Comparison of ENCODE assay signal across 8 mouse cellular contexts in the genomic region with DNA sequence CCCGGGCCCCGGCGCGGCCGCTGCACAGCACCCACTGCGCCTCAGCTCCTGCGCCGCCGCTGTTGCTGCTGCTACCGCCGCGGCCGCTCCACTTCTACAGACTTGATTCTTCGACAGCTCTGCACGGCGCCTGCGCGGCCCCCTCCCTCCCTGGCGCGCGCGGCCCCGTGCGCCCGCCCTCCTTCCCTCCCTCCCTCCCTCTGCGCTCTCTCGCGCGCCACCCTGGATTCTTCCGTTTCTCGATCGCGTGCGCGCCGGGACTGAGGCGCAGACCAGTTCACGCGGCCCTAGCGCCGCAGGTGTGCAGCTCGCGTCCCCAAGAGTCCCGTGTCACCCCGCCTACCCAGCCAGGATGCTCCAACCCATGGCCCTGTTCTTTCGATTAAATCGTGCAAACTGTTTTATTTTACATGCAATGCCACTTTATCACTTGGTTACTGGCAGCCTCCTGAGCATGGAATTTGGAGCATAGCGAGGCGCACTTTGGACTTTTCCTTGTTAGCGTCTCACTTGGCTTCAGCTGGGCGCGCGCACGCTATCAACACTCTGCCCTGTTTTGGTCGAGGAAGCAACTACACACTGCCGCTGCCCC. TPM values are rescaled to one million over a fixed set of nuclear protein-coding genes. Genes with fewer than 3 reads are reported as not detected.
DNase-seq lines count a peak whose midpoint lies in the region; ATAC-seq and TF ChIP-seq lines count a peak whose summit lies in the region.

A gene (minus strand): TSS at position 98 of the 592 bp plus-strand sequence.

- no peaks in the 10 kb centered on the region for H3K27me3 ChIP-seq in C2C12 (ENCODE audit: control insufficient read depth, insufficient read depth, insufficient read length)
- H3K27me3 ChIP-seq in heart, embryonic 11.5 days (ENCODE audit: control insufficient read depth, insufficient read depth, low read length): no peaks in the 10 kb centered on the region
- H3K27me3 ChIP-seq in kidney, embryonic 16.5 days (ENCODE audit: insufficient read depth, low read length): no peaks in the 10 kb centered on the region
- H3K27me3 ChIP-seq in liver, embryonic 13.5 days: no peaks in the 10 kb centered on the region
- no peaks in the 10 kb centered on the region for H3K27me3 ChIP-seq in stomach, embryonic 16.5 days (ENCODE audit: control insufficient read depth, insufficient read depth, low read length)

- H3K4me2 ChIP-seq in heart, embryonic 11.5 days: peak within 1 kb of the TSS; percentile 99
- peak within 1 kb of the TSS; percentile 96 for H3K4me2 ChIP-seq in kidney, embryonic 16.5 days (replicated peaks; ENCODE audit: low read depth, low read length)
- H3K4me2 ChIP-seq in liver, embryonic 13.5 days: peak within 1 kb of the TSS; percentile 98
- peak within 1 kb of the TSS; percentile 90 for H3K4me2 ChIP-seq in stomach, embryonic 16.5 days (ENCODE audit: low read depth, low read length)

- peaks cover 46% of the 10 kb centered on the region for H3K79me2 ChIP-seq in C2C12 (ENCODE audit: control insufficient read depth, insufficient read depth)

- peak; percentile 98 for DNase-seq in brain, adult 2 months (ENCODE audit: low read depth, low spot score)
- peak; percentile 74 for DNase-seq in liver, embryonic 13.5 days
- DNase-seq in neural tube, embryonic 10.5 days (ENCODE audit: extremely low spot score, low spot score): peak; percentile 88

- H3K36me3 ChIP-seq in C2C12 (ENCODE audit: control insufficient read depth, insufficient read depth): peaks cover 30% of the 10 kb centered on the region
- peaks cover 6% of the 10 kb centered on the region for H3K36me3 ChIP-seq in heart, embryonic 11.5 days (ENCODE audit: control insufficient read depth, insufficient read depth, low read length)
- H3K36me3 ChIP-seq in kidney, embryonic 16.5 days (ENCODE audit: insufficient read depth, low read length): peaks cover 14% of the 10 kb centered on the region
- peaks cover 23% of the 10 kb centered on the region for H3K36me3 ChIP-seq in liver, embryonic 13.5 days
- H3K36me3 ChIP-seq in stomach, embryonic 16.5 days (ENCODE audit: control insufficient read depth, insufficient read depth, low read length): no peaks in the 10 kb centered on the region; the same call in 1 of the 2 replicates

- peaks cover 36% of the 10 kb centered on the region for H3K4me1 ChIP-seq in heart, embryonic 11.5 days (ENCODE audit: control insufficient read depth, insufficient read depth, low read length)
- peaks cover 33% of the 10 kb centered on the region for H3K4me1 ChIP-seq in kidney, embryonic 16.5 days (ENCODE audit: insufficient read depth, low read length)
- peaks cover 74% of the 10 kb centered on the region for H3K4me1 ChIP-seq in liver, embryonic 13.5 days (replicated peaks)
- H3K4me1 ChIP-seq in stomach, embryonic 16.5 days (ENCODE audit: control insufficient read depth, insufficient read depth, low read length): peaks cover 36% of the 10 kb centered on the region

- TF ChIP-seq CTCF in C2C12 (IDR thresholded peaks at IDR 0.05; ENCODE audit: control insufficient read depth, insufficient read depth, insufficient read length): no peak

- H3K9me3 ChIP-seq in heart, embryonic 11.5 days (replicated peaks; ENCODE audit: control insufficient read depth, low read length): no peaks in the 10 kb centered on the region
- H3K9me3 ChIP-seq in kidney, embryonic 16.5 days (ENCODE audit: low read length): no peaks in the 10 kb centered on the region
- no peaks in the 10 kb centered on the region for H3K9me3 ChIP-seq in liver, embryonic 13.5 days (replicated peaks)
- H3K9me3 ChIP-seq in stomach, embryonic 16.5 days (replicated peaks; ENCODE audit: control insufficient read depth, low read length): no peaks in the 10 kb centered on the region

- peak within 1 kb of the TSS; percentile 100 for H3K9ac ChIP-seq in heart, embryonic 11.5 days (ENCODE audit: low read depth, low read length)
- peak within 1 kb of the TSS; percentile 100 for H3K9ac ChIP-seq in kidney, embryonic 16.5 days (replicated peaks; ENCODE audit: low read length)
- H3K9ac ChIP-seq in liver, embryonic 13.5 days: peak within 1 kb of the TSS; percentile 98
- peak within 1 kb of the TSS; percentile 98 for H3K9ac ChIP-seq in stomach, embryonic 16.5 days (ENCODE audit: low read length)

- H3K4me3 ChIP-seq in C2C12 (ENCODE audit: insufficient read depth, poor library complexity, severe bottlenecking): peak within 1 kb of the TSS; percentile 78
- peak within 1 kb of the TSS; percentile 100 for H3K4me3 ChIP-seq in heart, embryonic 11.5 days (ENCODE audit: low read depth, low read length)
- H3K4me3 ChIP-seq in kidney, embryonic 16.5 days (ENCODE audit: low read length): peak within 1 kb of the TSS; percentile 92
- H3K4me3 ChIP-seq in liver, embryonic 13.5 days (replicated peaks): peak within 1 kb of the TSS; percentile 97
- peak within 1 kb of the TSS; percentile 95 for H3K4me3 ChIP-seq in stomach, embryonic 16.5 days (replicated peaks; ENCODE audit: low read length)

- no peak for ATAC-seq in erythroblast, adult 5-6 weeks (replicated peaks; ENCODE audit: low FRiP score, poor library complexity, severe bottlenecking)
- ATAC-seq in heart, embryonic 11.5 days (replicated peaks; ENCODE audit: insufficient number of reproducible peaks, low FRiP score, low TSS enrichment): peak; percentile 68
- ATAC-seq in kidney, embryonic 16.5 days (ENCODE audit: low FRiP score, low TSS enrichment): peak; percentile 81
- peak; percentile 61 for ATAC-seq in liver, embryonic 13.5 days (ENCODE audit: low read depth)
- ATAC-seq in stomach, embryonic 16.5 days (ENCODE audit: insufficient read depth, low FRiP score): peak; percentile 71

- under 1% methylated on average over 36 of the region's 56 CpGs for WGBS in heart, embryonic 11.5 days (ENCODE audit: insufficient replicate concordance)
- WGBS in kidney, embryonic 16.5 days: under 1% methylated on average over 48 of the region's 56 CpGs
- under 1% methylated on average over 50 of the region's 56 CpGs for WGBS in liver, embryonic 13.5 days (ENCODE audit: insufficient replicate concordance)
- under 1% methylated on average over 51 of the region's 56 CpGs for WGBS in stomach, embryonic 16.5 days

- peak within 1 kb of the TSS; percentile 99 for H3K27ac ChIP-seq in heart, embryonic 11.5 days (ENCODE audit: low read depth, low read length)
- peak within 1 kb of the TSS; percentile 100 for H3K27ac ChIP-seq in kidney, embryonic 16.5 days (ENCODE audit: low read length)
- H3K27ac ChIP-seq in liver, embryonic 13.5 days: peak within 1 kb of the TSS; percentile 96
- peak within 1 kb of the TSS; percentile 100 for H3K27ac ChIP-seq in stomach, embryonic 16.5 days (ENCODE audit: low read length)

- H3K79me3 ChIP-seq in C2C12 (ENCODE audit: low read depth): peaks cover 38% of the 10 kb centered on the region

- peak within 1 kb of the TSS; percentile 100 for H3ac ChIP-seq in C2C12 (ENCODE audit: control insufficient read depth, insufficient read length, low read depth)

TF ChIP-seq in C2C12, 6 proteins besides CTCF, POLR2A, EP300 and RAD21:
- no peak for TF ChIP-seq USF1 (IDR thresholded peaks at IDR 0.05; ENCODE audit: low read depth)

RNA-seq across cellular contexts. Expression of the gene that starts here (rescaled TPM):
- polyA plus RNA-seq in C2C12 (2012; fragmentation: generic; extraction: Trizol): 20.9 TPM
- 21.3 and 34.7 TPM in 2 replicates for total RNA-seq in erythroblast, adult 5-6 weeks (2015; ENCODE audit: low replicate concordance)
- 19.5 and 25.1 TPM in 2 replicates for total RNA-seq in erythroblast, adult 5-6 weeks (2017; ENCODE audit: low replicate concordance)
- 5.9 and 6.5 TPM in 2 replicates for polyA plus RNA-seq in heart, embryonic 11.5 days (2014; fragmentation: Nextera tagmentation; extraction: Ambion mirVana)
- 11.5 and 12.1 TPM in 2 replicates for polyA plus RNA-seq in kidney, embryonic 16.5 days (2015; fragmentation: Nextera tagmentation; extraction: Ambion mirVana)
- 3.8 and 4.0 TPM in 2 replicates for polyA plus RNA-seq in liver, embryonic 13.5 days (2015; fragmentation: Nextera tagmentation; extraction: Ambion mirVana)
- polyA plus RNA-seq in stomach, embryonic 16.5 days (2015; fragmentation: Nextera tagmentation; extraction: Ambion mirVana): 9.9 and 10.8 TPM in 2 replicates
